Mouse (Mus musculus) forebrain, embryonic 11.5 days (tissue): ENCODE measurements around the gene Myzap. TPM values are rescaled to one million over a fixed set of nuclear protein-coding genes. Genes with fewer than 3 reads are reported as not detected.

ENCODE experiments used
- ATAC-seq: fragments of 200-750 bp; cut with Nextera tagmentation; replicated peaks from 2 replicates; pipeline ENCODE4 v1.8.0; 2017; ENCODE audit warnings: moderate TSS enrichment; ENCODE audit not compliant: low FRiP score
- DNase-seq: peaks from one replicate; pipeline ENCODE4 v3.0.0-alpha.2; 2017; ENCODE audit warnings: low spot score
- H3K27ac ChIP-seq: fragments of 300-500 bp; sonication (generic); 2 replicates; pipeline ENCODE4 v1.5.1; 2014; ENCODE audit warnings: low read depth, low read length
- H3K27me3 ChIP-seq: fragments of 300-500 bp; sonication (generic); 2 replicates; pipeline ENCODE4 v1.6.1; 2014; ENCODE audit warnings: mild to moderate bottlenecking, low read length, mixed read lengths; ENCODE audit not compliant: control insufficient read depth, insufficient read depth
- H3K36me3 ChIP-seq: fragments of 300-500 bp; sonication (generic); 2 replicates; pipeline ENCODE4 v1.6.1; 2014; ENCODE audit warnings: mild to moderate bottlenecking, low read length, moderate library complexity, mixed read lengths; ENCODE audit not compliant: control insufficient read depth, insufficient read depth
- H3K4me1 ChIP-seq: fragments of 300-500 bp; sonication (generic); replicated peaks from 2 replicates; pipeline ENCODE4 v1.6.1; 2014; ENCODE audit warnings: low read length, mixed read lengths; ENCODE audit not compliant: control insufficient read depth, insufficient read depth
- H3K4me2 ChIP-seq: fragments of 300-500 bp; sonication (generic); 2 replicates; pipeline ENCODE4 v1.6.1; 2014; ENCODE audit warnings: low read depth, mild to moderate bottlenecking, low read length, moderate library complexity, mixed read lengths; ENCODE audit not compliant: severe bottlenecking
- H3K4me3 ChIP-seq: fragments of 300-500 bp; sonication (generic); 2 replicates; pipeline ENCODE4 v1.5.1; 2014; ENCODE audit warnings: low read depth, low read length
- H3K9ac ChIP-seq: fragments of 300-500 bp; sonication (generic); 2 replicates; pipeline ENCODE4 v1.6.1; 2014; ENCODE audit warnings: low read length
- H3K9me3 ChIP-seq: fragments of 300-500 bp; sonication (generic); 2 replicates; pipeline ENCODE4 v1.6.1; 2016; ENCODE audit warnings: low read length, mixed read lengths; ENCODE audit not compliant: control insufficient read depth
- WGBS: fragments of 180-500 bp; shearing (Covaris S2); extraction: QIAGEN DNeasy Blood & Tissue Kit; methylation state at CpG from one replicate; pipeline ENCODE4 v1.1.7; 2014; 5-methylcytosine and 5-hydroxymethylcytosine counted together
- polyA plus RNA-seq: library from polyadenylated mRNA; unstranded; fragments of >200 nt; fragmentation: Nextera tagmentation; extraction: Ambion mirVana; gene quantifications from 2 replicates; pipeline ENCODE4 v1.2.1, GENCODE M21; 2014

Myzap gene
- polyA plus RNA-seq, 1 experiment from 2014 or later, result 4.2 TPM

- Histone ChIP-seq H3K4me2 (no peak overlapping the region), H3K9ac (no peak overlapping the region), H3K4me3 (no peak overlapping the region), H3K4me1 (no peaks in the 10 kb centered on the region), H3K9me3 (no peaks in the 10 kb centered on the region), H3K27me3 (no peaks in the 10 kb centered on the region), H3K36me3 (no peaks in the 10 kb centered on the region), H3K27ac (no peak overlapping the region)
- 81% methylated on average over 4 of the region's 4 CpGs for WGBS
- no peak for DNase-seq
- ATAC-seq, result no peak
Observed at GRCm38 (mm10) chr9:71611876-71612275, 19.7 kb upstream of the Myzap start.

GRCm38 (mm10) chr9:71609010-71609409 lies 16.9 kb upstream of the Myzap start:
- Histone ChIP-seq H3K4me3 (no peak overlapping the region), H3K4me2 (no peak overlapping the region), H3K36me3 (no peaks in the 10 kb centered on the region), H3K27me3 (no peaks in the 10 kb centered on the region), H3K27ac (no peak overlapping the region), H3K9ac (no peak overlapping the region), H3K9me3 (no peaks in the 10 kb centered on the region), H3K4me1 (no peaks in the 10 kb centered on the region)
- 90% methylated on average over 6 of the region's 6 CpGs for WGBS
- DNase-seq (no peak), ATAC-seq (no peak)

GRCm38 (mm10) chr9:71606296-71607057 lies 14.3 kb upstream of the Myzap start:
- Histone ChIP-seq H3K27me3 (no peaks in the 10 kb centered on the region), H3K4me2 (no peak overlapping the region), H3K9me3 (no peaks in the 10 kb centered on the region), H3K27ac (no peak overlapping the region), H3K4me3 (no peak overlapping the region), H3K4me1 (no peaks in the 10 kb centered on the region), H3K9ac (no peak overlapping the region), H3K36me3 (no peaks in the 10 kb centered on the region)
- ATAC-seq, result no peak
- 79% methylated on average over 13 of the region's 13 CpGs for WGBS
- DNase-seq, result no peak

- no peak overlapping the region for H3K9ac ChIP-seq
- H3K9me3 ChIP-seq, result no peaks in the 10 kb centered on the region
- H3K27ac ChIP-seq, result no peak overlapping the region
- H3K4me1 ChIP-seq, result no peaks in the 10 kb centered on the region
- ATAC-seq (no peak), DNase-seq (no peak)
- no peaks in the 10 kb centered on the region for H3K27me3 ChIP-seq
- WGBS, result 45% methylated on average over 6 of the region's 6 CpGs
- H3K4me3 ChIP-seq, result no peak overlapping the region
- no peaks in the 10 kb centered on the region for H3K36me3 ChIP-seq
- H3K4me2 ChIP-seq, result no peak overlapping the region
Observed at GRCm38 (mm10) chr9:71604914-71605635, 12.9 kb upstream of the Myzap start.

- Histone ChIP-seq H3K27me3 (no peaks in the 10 kb centered on the region), H3K4me3 (no peak overlapping the region), H3K27ac (no peak overlapping the region), H3K4me1 (no peaks in the 10 kb centered on the region), H3K4me2 (no peak overlapping the region), H3K9me3 (no peaks in the 10 kb centered on the region), H3K36me3 (no peaks in the 10 kb centered on the region), H3K9ac (no peak overlapping the region)
- 84% methylated on average over 7 of the region's 7 CpGs for WGBS
- DNase-seq (no peak), ATAC-seq (no peak)
Observed at GRCm38 (mm10) chr9:71599861-71600260, 7.7 kb upstream of the Myzap start.

- H3K36me3 ChIP-seq, result no peaks in the 10 kb centered on the region
- DNase-seq (no peak), ATAC-seq (no peak)
- H3K4me1 ChIP-seq, result no peaks in the 10 kb centered on the region
- H3K4me3 ChIP-seq, result no peak overlapping the region
- 79% methylated on average over 6 of the region's 6 CpGs for WGBS
- no peak overlapping the region for H3K27ac ChIP-seq
- H3K9ac ChIP-seq, result no peak overlapping the region
- no peaks in the 10 kb centered on the region for H3K27me3 ChIP-seq
- no peak overlapping the region for H3K4me2 ChIP-seq
- H3K9me3 ChIP-seq, result no peaks in the 10 kb centered on the region
Observed at GRCm38 (mm10) chr9:71596888-71597287, 4.7 kb upstream of the Myzap start.

GRCm38 (mm10) chr9:71592577-71593285 lies 571 bp upstream of the Myzap start:
- Histone ChIP-seq H3K27me3 (no peaks in the 10 kb centered on the region), H3K4me1 (no peaks in the 10 kb centered on the region), H3K4me2 (peak overlapping the region; percentile 89), H3K4me3 (peak overlapping the region; percentile 43), H3K36me3 (no peaks in the 10 kb centered on the region), H3K9me3 (no peaks in the 10 kb centered on the region), H3K27ac (no peak overlapping the region), H3K9ac (no peak overlapping the region)
- no peak for ATAC-seq
- no peak for DNase-seq
- WGBS, result 44% methylated on average over 6 of the region's 6 CpGs

- Histone ChIP-seq H3K4me2 (no peak overlapping the region), H3K4me1 (no peaks in the 10 kb centered on the region), H3K27ac (no peak overlapping the region), H3K36me3 (no peaks in the 10 kb centered on the region), H3K9me3 (no peaks in the 10 kb centered on the region), H3K27me3 (no peaks in the 10 kb centered on the region), H3K9ac (no peak overlapping the region), H3K4me3 (no peak overlapping the region)
- 77% methylated on average over 5 of the region's 5 CpGs for WGBS
- DNase-seq (no peak), ATAC-seq (no peak)
Observed at GRCm38 (mm10) chr9:71591106-71591505, 1.1 kb downstream of the Myzap start.
